Mouse (Mus musculus) retina, adult 2 months (tissue): Measurements from ENCODE around the gene Arpp21.

Source experiments
- DNase-seq: peaks from one replicate; pipeline ENCODE4 v3.0.0-alpha.2; 2012; ENCODE audit warnings: low read depth, low spot score

Gene Arpp21

GRCm38 (mm10) chr9:112235696-112236397, at the start of gene Arpp21:
Arpp21 (minus strand) TSS chr9:112235938.
- DNase-seq = no peak

- no peak for DNase-seq
Observed at GRCm38 (mm10) chr9:112272426-112272969, 36.8 kb upstream of the Arpp21 start.

- DNase-seq = no peak
Observed at GRCm38 (mm10) chr9:112264982-112265641, 29.4 kb upstream of the Arpp21 start.

- no peak for DNase-seq
Observed at GRCm38 (mm10) chr9:112261986-112262901, 26.5 kb upstream of the Arpp21 start.

GRCm38 (mm10) chr9:112261556-112261955, 25.8 kb upstream of the Arpp21 start:
- no peak for DNase-seq

- no peak for DNase-seq
Observed at GRCm38 (mm10) chr9:112260696-112261095, 25.0 kb upstream of the Arpp21 start.

- no peak for DNase-seq
Observed at GRCm38 (mm10) chr9:112258560-112258959, 22.8 kb upstream of the Arpp21 start.

GRCm38 (mm10) chr9:112255971-112256370, 20.2 kb upstream of the Arpp21 start:
- no peak for DNase-seq

GRCm38 (mm10) chr9:112253730-112254129, 18.0 kb upstream of the Arpp21 start:
- DNase-seq = no peak

- DNase-seq = no peak
Observed at GRCm38 (mm10) chr9:112251857-112252256, 16.1 kb upstream of the Arpp21 start.

- DNase-seq = no peak
Observed at GRCm38 (mm10) chr9:112251339-112251738, 15.6 kb upstream of the Arpp21 start.

GRCm38 (mm10) chr9:112249753-112250152, 14.0 kb upstream of the Arpp21 start:
- no peak for DNase-seq

GRCm38 (mm10) chr9:112247183-112247582, 11.4 kb upstream of the Arpp21 start:
- DNase-seq = no peak

GRCm38 (mm10) chr9:112238168-112238567, 2.4 kb upstream of the Arpp21 start:
- DNase-seq = no peak

GRCm38 (mm10) chr9:112236551-112236950, 813 bp upstream of the Arpp21 start:
- no peak for DNase-seq

GRCm38 (mm10) chr9:112235041-112235695, 570 bp downstream of the Arpp21 start:
- DNase-seq = no peak

- DNase-seq = no peak
Observed at GRCm38 (mm10) chr9:112234505-112235024, 1.2 kb downstream of the Arpp21 start.

- DNase-seq = no peak
Observed at GRCm38 (mm10) chr9:112233822-112234504, 1.8 kb downstream of the Arpp21 start.

GRCm38 (mm10) chr9:112233378-112233777, 2.4 kb downstream of the Arpp21 start:
- DNase-seq = no peak

- no peak for DNase-seq
Observed at GRCm38 (mm10) chr9:112231935-112232575, 3.7 kb downstream of the Arpp21 start.
